Comparison of ENCODE assay signal across 8 mouse cellular contexts in genomic region chr8:61894062-61894461, GRCm38 (mm10). TPM values are rescaled to one million over a fixed set of nuclear protein-coding genes. Genes with fewer than 3 reads are reported as not detected.
DNase-seq lines count a peak whose midpoint lies in the region; ATAC-seq lines count a peak whose summit lies in the region.

No protein-coding gene starts in this region.

- H3K4me1 ChIP-seq in forebrain, embryonic 15.5 days, result no peaks in the 10 kb centered on the region

- H3K27me3 ChIP-seq in forebrain, embryonic 15.5 days, result no peaks in the 10 kb centered on the region

- WGBS in forebrain, embryonic 15.5 days, result 58% methylated on average over 2 of the region's 2 CpGs

- H3K36me3 ChIP-seq in forebrain, embryonic 15.5 days, result no peaks in the 10 kb centered on the region

- no peak overlapping the region for H3K4me2 ChIP-seq in forebrain, embryonic 15.5 days (replicated peaks)

- H3K4me3 ChIP-seq in forebrain, embryonic 15.5 days, result no peak overlapping the region

- no peak overlapping the region for H3K27ac ChIP-seq in forebrain, embryonic 15.5 days (replicated peaks)

- peak; percentile 5 for DNase-seq in cerebellum, adult 9-10 months
- no peak for DNase-seq in cerebellum, adult 9-11 months
- peak; percentile 12 for DNase-seq in thymus, postnatal 0 days (ENCODE audit: low spot score)
- no peak for DNase-seq in thymus, postnatal 10 days (ENCODE audit: low spot score in 2 of 2)
- peak; percentile 43 to 69 for DNase-seq in kidney, postnatal 25 days
- DNase-seq in lung, postnatal 25 days (ENCODE audit: low spot score), result peak; percentile 46
- peak; percentile 20 to 45 for DNase-seq in urinary bladder, postnatal 36 days (ENCODE audit: low spot score in 2 of 2)

- 0 out of 2 replicates have a peak, but pooled peaks have one; percentile 55 for ATAC-seq in forebrain, embryonic 15.5 days (replicated peaks)

- H3K9ac ChIP-seq in forebrain, embryonic 15.5 days (replicated peaks), result no peak overlapping the region

- no peaks in the 10 kb centered on the region for H3K9me3 ChIP-seq in forebrain, embryonic 15.5 days

RNA-seq across cellular contexts. Expression of gene Palld, which starts 8.4 kb away (rescaled TPM):
- polyA plus RNA-seq in thymus, postnatal 0 days (2015; fragmentation: Nextera tagmentation; extraction: Ambion mirVana), result 26.2 and 28.5 TPM in 2 replicates
- polyA plus RNA-seq in forebrain, embryonic 15.5 days (2015; fragmentation: Nextera tagmentation; extraction: Ambion mirVana), result 19.0 and 19.4 TPM in 2 replicates

RNA-seq across cellular contexts. Expression of gene Ddx60, which starts 33.8 kb away (rescaled TPM):
- polyA plus RNA-seq in thymus, postnatal 0 days (2015; fragmentation: Nextera tagmentation; extraction: Ambion mirVana), result 7.0 and 12.4 TPM in 2 replicates
- 0.33 and 0.45 TPM in 2 replicates for polyA plus RNA-seq in forebrain, embryonic 15.5 days (2015; fragmentation: Nextera tagmentation; extraction: Ambion mirVana)

Comparison
In these comparisons a context has a peak if more than half of its experiments do, and no peak if none do; other contexts are left out.
1. DNase-seq: peak in cerebellum, adult 9-10 months (single experiment), thymus, postnatal 0 days (single experiment), kidney, postnatal 25 days (2 of 2), lung, postnatal 25 days (single experiment) and urinary bladder, postnatal 36 days (2 of 2); none in cerebellum, adult 9-11 months (single experiment) and thymus, postnatal 10 days (0 of 2).